Mouse (Mus musculus) hindbrain, postnatal 0 days (tissue): ENCODE results near the gene Sltm. TPM values are rescaled to one million over a fixed set of nuclear protein-coding genes. Genes with fewer than 3 reads are reported as not detected.

ENCODE experiments used
- ATAC-seq: fragments of 200-750 bp; cut with Nextera tagmentation; 2 replicates; pipeline ENCODE4 v1.8.0; 2017; ENCODE audit warnings: mild to moderate bottlenecking, moderate TSS enrichment, moderate library complexity
- DNase-seq: peaks from one replicate; pipeline ENCODE4 v3.0.0-alpha.2; 2015; ENCODE audit warnings: low spot score
- H3K27ac ChIP-seq: fragments of 300-500 bp; sonication (generic); 2 replicates; pipeline ENCODE4 v1.5.1; 2014; ENCODE audit warnings: mild to moderate bottlenecking
- H3K27me3 ChIP-seq: fragments of 300-500 bp; sonication (generic); 2 replicates; pipeline ENCODE4 v1.6.1; 2014; ENCODE audit warnings: low read length, mixed read lengths; ENCODE audit not compliant: insufficient read depth
- H3K36me3 ChIP-seq: fragments of 300-500 bp; sonication (generic); 2 replicates; pipeline ENCODE4 v1.6.1; 2014; ENCODE audit warnings: low read length, mixed read lengths; ENCODE audit not compliant: insufficient read depth
- H3K4me1 ChIP-seq: fragments of 300-500 bp; sonication (generic); 2 replicates; pipeline ENCODE4 v1.6.1; 2014; ENCODE audit warnings: antibody characterized with exemption, low read length, mixed read lengths; ENCODE audit not compliant: insufficient read depth
- H3K4me2 ChIP-seq: fragments of 300-500 bp; sonication (generic); 2 replicates; pipeline ENCODE4 v1.6.1; 2014; ENCODE audit warnings: low read depth, mild to moderate bottlenecking, low read length, moderate library complexity, mixed read lengths
- H3K4me3 ChIP-seq: fragments of 300-500 bp; sonication (generic); 2 replicates; pipeline ENCODE4 v1.5.1; 2014; ENCODE audit warnings: low read length
- H3K9ac ChIP-seq: fragments of 300-500 bp; sonication (generic); replicated peaks from 2 replicates; pipeline ENCODE4 v1.6.1; 2014; ENCODE audit warnings: mild to moderate bottlenecking, low read length, moderate library complexity, mixed read lengths
- H3K9me3 ChIP-seq: fragments of 300-500 bp; sonication (generic); 2 replicates; pipeline ENCODE4 v1.6.1; 2016; ENCODE audit warnings: low read length, mixed read lengths
- CTCF ChIP-seq: IDR thresholded peaks from 2 replicates; pipeline ENCODE4 v1.5.1; 2016; ENCODE audit warnings: antibody characterized with exemption, control low read depth, low read depth
- WGBS: fragments of 180-500 bp; shearing (Covaris S2); extraction: QIAGEN DNeasy Blood & Tissue Kit; methylation state at CpG from one replicate; pipeline ENCODE4 v1.1.7; 2014; 5-methylcytosine and 5-hydroxymethylcytosine counted together
- polyA plus RNA-seq: library from polyadenylated mRNA; unstranded; fragments of >200 nt; fragmentation: Nextera tagmentation; extraction: Ambion mirVana; gene quantifications from 2 replicates; pipeline ENCODE4 v1.2.1, GENCODE M21; 2015
- total RNA-seq: library from RNA; depleted of rRNA; stranded (reverse); fragments of >200 nt; gene quantifications from 2 replicates; pipeline ENCODE4 v1.2.3, GENCODE M21; 2014

Sltm gene
- total and polyA plus RNA-seq, 2 experiments from 2014 or later = 23.2 to 39.4 TPM

- no peak overlapping the region for H3K27ac ChIP-seq
- H3K4me1 ChIP-seq = peaks cover 6% of the 10 kb centered on the region
- H3K9me3 ChIP-seq = no peaks in the 10 kb centered on the region
- H3K9ac ChIP-seq = no peak overlapping the region
- H3K36me3 ChIP-seq = no peaks in the 10 kb centered on the region
- DNase-seq (no peak), ATAC-seq (no peak)
- no peaks in the 10 kb centered on the region for H3K27me3 ChIP-seq
- no peak for TF ChIP-seq CTCF
- H3K4me2 ChIP-seq = no peak overlapping the region
- H3K4me3 ChIP-seq = no peak overlapping the region
- 76% methylated on average over 2 of the region's 2 CpGs for WGBS
Measured at GRCm38 (mm10) chr9:70506186-70506585, 36.4 kb upstream of the Sltm start.

GRCm38 (mm10) chr9:70506787-70507186 is 35.8 kb upstream of the Sltm start:
- Histone ChIP-seq H3K27ac (no peak overlapping the region), H3K36me3 (no peaks in the 10 kb centered on the region), H3K9ac (no peak overlapping the region), H3K4me2 (no peak overlapping the region), H3K9me3 (no peaks in the 10 kb centered on the region), H3K27me3 (no peaks in the 10 kb centered on the region), H3K4me3 (no peak overlapping the region), H3K4me1 (peaks cover 5% of the 10 kb centered on the region)
- DNase-seq (no peak), ATAC-seq (no peak)
- WGBS = 80% methylated on average over 8 of the region's 8 CpGs
- TF ChIP-seq CTCF = no peak

- Histone ChIP-seq H3K9me3 (no peaks in the 10 kb centered on the region), H3K4me1 (no peaks in the 10 kb centered on the region), H3K27ac (no peak overlapping the region), H3K4me3 (no peak overlapping the region), H3K4me2 (no peak overlapping the region), H3K9ac (no peak overlapping the region), H3K27me3 (no peaks in the 10 kb centered on the region), H3K36me3 (no peaks in the 10 kb centered on the region)
- no peak for ATAC-seq
- WGBS = 74% methylated on average over 4 of the region's 4 CpGs
- no peak for TF ChIP-seq CTCF
- DNase-seq = no peak
Measured at GRCm38 (mm10) chr9:70509906-70510525, 32.5 kb upstream of the Sltm start.

GRCm38 (mm10) chr9:70510998-70511583 is 31.5 kb upstream of the Sltm start:
- Histone ChIP-seq H3K4me1 (no peaks in the 10 kb centered on the region), H3K9ac (no peak overlapping the region), H3K27me3 (no peaks in the 10 kb centered on the region), H3K4me2 (no peak overlapping the region), H3K9me3 (no peaks in the 10 kb centered on the region), H3K27ac (no peak overlapping the region), H3K36me3 (no peaks in the 10 kb centered on the region), H3K4me3 (no peak overlapping the region)
- WGBS = 69% methylated on average over 10 of the region's 10 CpGs
- TF ChIP-seq CTCF = 0 out of 2 replicates have a peak, but pooled peaks have one; percentile 24
- DNase-seq (peak; percentile 3), ATAC-seq (no peak)

- Histone ChIP-seq H3K9ac (no peak overlapping the region), H3K27ac (no peak overlapping the region), H3K4me1 (no peaks in the 10 kb centered on the region), H3K36me3 (no peaks in the 10 kb centered on the region), H3K4me3 (no peak overlapping the region), H3K27me3 (no peaks in the 10 kb centered on the region), H3K4me2 (no peak overlapping the region), H3K9me3 (no peaks in the 10 kb centered on the region)
- TF ChIP-seq CTCF = no peak
- DNase-seq (no peak), ATAC-seq (no peak)
- WGBS = 81% methylated on average over 7 of the region's 7 CpGs
Measured at GRCm38 (mm10) chr9:70511681-70512080, 30.9 kb upstream of the Sltm start.

- WGBS = 84% methylated on average over 3 of the region's 3 CpGs
- Histone ChIP-seq H3K4me2 (no peak overlapping the region), H3K27me3 (no peaks in the 10 kb centered on the region), H3K4me1 (no peaks in the 10 kb centered on the region), H3K9me3 (no peaks in the 10 kb centered on the region), H3K36me3 (no peaks in the 10 kb centered on the region), H3K9ac (no peak overlapping the region), H3K27ac (no peak overlapping the region), H3K4me3 (no peak overlapping the region)
- no peak for TF ChIP-seq CTCF
- ATAC-seq (no peak), DNase-seq (no peak)
Measured at GRCm38 (mm10) chr9:70520651-70521050, 21.9 kb upstream of the Sltm start.

GRCm38 (mm10) chr9:70523813-70524212 is 18.7 kb upstream of the Sltm start:
- H3K4me1 ChIP-seq = no peaks in the 10 kb centered on the region
- H3K27me3 ChIP-seq = no peaks in the 10 kb centered on the region
- no peak for TF ChIP-seq CTCF
- H3K4me3 ChIP-seq = no peak overlapping the region
- DNase-seq = no peak
- no peak overlapping the region for H3K4me2 ChIP-seq
- H3K9ac ChIP-seq = no peak overlapping the region
- H3K27ac ChIP-seq = no peak overlapping the region
- no peak for ATAC-seq
- no peaks in the 10 kb centered on the region for H3K9me3 ChIP-seq
- H3K36me3 ChIP-seq = no peaks in the 10 kb centered on the region
- WGBS = 92% methylated on average over 3 of the region's 3 CpGs
